Mouse (Mus musculus) heart, adult 11 months (tissue): ENCODE measurements at regions not wholly inside any gene's neighbourhood (a gene's known extent, or its start where the extent isn't known, plus 50 kb on each side); places are given as distances from the start of the nearest gene placed in this dataset.

Experiments
- DNase-seq: peaks from one replicate; pipeline ENCODE4 v3.0.0; 2022

DNA sequence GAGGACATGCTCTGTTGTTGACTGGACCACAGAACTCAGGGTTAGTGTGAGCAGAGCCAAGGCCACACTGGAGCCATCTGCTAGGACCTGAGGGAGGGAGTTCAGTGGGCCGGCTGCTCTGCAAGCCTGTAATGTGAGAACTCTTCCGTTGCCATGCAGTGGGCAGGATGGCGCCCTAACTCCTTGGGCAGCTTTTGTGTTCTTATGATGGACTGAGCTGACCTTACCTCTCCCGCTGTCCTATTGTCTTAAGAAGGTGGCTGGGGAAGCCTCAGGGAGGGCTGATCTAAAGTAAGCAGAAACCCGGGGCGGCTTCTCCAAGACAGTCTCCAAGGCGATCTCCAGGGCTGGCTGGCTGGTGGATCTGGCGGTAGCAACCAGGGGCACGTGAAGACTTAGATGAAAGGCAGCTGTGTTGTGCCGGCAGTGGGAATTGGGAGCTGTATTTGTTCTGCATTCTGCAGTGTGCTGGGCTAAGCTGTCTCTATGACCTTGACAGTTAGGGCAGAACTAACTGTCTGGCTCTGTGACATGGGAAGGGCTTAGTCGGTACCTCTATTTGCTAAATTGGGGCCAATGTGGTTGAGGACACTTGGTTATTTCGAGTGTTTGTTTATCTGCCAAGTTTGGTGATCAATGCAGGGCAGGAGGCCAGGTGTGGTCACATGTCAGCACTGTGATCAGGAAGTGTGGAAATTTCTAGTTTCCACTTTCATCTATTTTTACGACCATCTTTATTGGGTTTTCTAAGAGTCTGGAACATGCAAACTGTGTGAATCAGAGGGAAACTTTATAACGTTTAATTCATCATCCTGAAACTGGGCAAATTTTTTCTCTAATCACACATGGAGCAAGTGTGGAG lies 843.1 kb upstream of the Car8 start:
- peak; percentile 94 for DNase-seq

DNA sequence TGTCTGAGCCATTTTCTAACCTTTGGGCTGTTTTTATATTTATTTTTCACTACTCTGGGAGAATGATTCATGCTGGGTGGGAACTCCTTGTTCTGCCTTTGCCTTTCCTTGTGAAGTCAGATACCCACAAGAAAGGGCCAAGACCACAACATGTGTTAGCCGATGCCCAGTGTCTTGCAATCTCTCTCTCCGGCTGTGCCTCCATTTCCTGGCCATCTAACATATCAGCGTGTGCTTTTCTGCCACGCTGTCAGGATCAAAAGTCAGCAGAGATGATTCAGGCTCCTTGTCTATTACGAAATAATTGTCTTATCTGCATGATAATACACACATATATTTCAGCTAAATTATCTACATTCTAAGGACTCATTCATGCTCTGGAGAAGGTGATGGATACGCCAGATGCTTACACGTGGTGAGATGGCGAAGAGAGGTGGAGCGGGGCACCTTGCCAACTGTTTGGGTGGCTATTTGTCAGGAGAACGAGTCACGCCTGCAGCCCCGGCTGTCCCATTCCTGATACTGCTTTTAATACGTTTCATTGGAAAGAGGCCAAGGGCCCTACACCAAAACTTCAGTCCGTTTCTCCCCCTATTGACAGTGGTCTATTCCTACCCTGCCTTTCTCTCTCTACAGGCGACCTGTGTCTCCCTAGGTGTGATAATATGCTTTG lies 842.1 kb upstream of the Car8 start:
- DNase-seq = peak; percentile 91

DNA sequence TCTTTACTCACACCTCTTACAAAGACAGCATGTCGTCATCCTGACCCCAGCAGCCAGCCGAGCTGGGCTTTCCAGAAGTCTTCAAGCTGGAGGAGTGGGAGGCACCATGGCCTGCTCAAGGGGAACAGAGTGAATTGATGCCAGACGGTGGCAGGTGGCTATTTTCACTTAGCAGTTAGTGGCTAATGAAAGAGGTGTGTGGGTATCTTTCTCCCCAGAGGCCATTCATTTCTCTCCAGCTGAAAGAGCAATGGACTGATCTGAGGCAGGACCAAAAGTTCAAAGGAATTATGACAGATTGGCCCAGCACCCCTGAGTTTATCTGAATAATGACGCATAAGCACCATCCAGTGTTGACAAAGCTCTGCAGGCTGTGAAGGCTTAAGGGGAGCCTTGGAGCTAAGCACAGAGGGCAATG lies 841.0 kb upstream of the Car8 start:
- peak; percentile 87 for DNase-seq

DNA sequence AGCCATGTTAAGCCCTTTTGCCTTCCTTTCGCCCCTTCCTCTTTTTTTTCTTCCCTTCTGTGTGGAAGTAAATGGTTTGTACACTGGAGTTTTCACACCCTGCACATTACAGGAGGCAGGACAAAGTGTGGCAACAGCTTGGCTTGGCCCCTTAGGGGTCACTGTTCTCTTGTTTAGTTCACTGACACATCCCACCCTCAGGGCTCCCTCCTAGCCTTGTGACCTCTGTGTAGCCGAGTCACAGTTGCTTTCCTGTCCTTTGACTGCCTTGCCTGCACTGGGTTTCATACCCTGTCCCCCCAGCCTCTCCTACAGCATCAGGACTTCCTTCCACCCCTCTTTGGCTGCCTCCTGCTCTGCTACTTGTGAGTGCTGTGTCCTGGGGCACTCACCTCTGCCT lies 835.6 kb upstream of the Car8 start:
- DNase-seq = peak; percentile 82

DNA sequence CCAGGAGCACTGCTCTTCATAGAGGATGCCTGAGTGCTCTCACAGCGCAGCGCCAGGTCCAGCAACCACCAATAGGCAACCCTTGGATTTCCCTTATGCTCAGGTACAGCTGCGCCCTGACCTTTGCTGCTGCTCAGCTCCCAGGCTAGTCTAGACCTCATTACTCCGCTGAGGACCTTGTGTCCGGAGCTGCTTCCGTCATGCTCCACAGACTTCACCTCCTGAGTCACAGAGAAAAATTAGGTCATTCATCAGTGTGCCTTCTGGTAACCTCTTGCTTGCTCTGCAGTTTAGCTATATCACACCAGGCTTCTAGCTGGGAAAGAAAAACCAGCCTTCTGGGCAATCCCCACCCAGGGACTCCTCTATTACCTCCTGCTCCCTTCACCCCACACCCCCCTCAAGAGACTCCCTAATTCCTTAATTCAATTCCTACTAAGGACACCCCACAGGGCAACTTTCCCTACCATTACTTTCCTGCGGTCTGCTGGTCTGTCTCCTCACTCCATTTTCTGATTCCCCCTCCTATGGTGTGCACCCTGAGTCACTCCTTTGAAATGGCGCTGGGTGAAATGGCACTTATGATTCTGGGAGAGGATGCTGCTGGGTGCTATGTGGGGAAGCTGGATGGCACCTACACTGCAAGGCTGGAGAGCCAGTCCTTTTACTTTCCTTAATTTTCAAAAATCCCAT lies 835.0 kb upstream of the Car8 start:
- DNase-seq = peak; percentile 63

GRCm38 (mm10) chr4:9072321-9072720 lies 833.5 kb upstream of the Car8 start:
- DNase-seq = peak; percentile 84

DNA sequence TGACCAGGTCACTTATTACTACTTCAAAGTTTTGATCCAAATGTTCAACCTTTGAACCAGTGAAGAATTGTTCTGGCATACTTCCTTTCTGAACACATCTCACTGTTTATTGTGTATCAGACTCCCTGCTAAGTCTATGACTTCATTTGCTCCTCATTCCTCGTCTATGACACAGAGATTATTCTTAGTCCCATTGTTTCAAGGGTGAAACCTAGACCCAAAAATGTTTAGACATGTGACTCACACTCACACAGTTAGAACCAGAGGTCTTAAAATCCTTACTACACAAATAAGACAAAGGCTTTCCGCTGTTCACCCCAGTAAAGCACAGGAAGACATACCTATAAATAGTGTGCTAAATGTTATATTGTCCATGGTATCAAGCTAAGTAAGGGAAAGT lies 829.0 kb upstream of the Car8 start:
- peak; percentile 17 for DNase-seq

- DNase-seq = peak; percentile 70
Observed at GRCm38 (mm10) chr4:9065981-9066815, 827.4 kb upstream of the Car8 start.

- no peak for DNase-seq
Observed at GRCm38 (mm10) chr4:9061941-9062340, 823.1 kb upstream of the Car8 start.

GRCm38 (mm10) chr4:9060221-9060620 lies 821.4 kb upstream of the Car8 start:
- no peak for DNase-seq

GRCm38 (mm10) chr4:9057676-9058075 lies 818.8 kb upstream of the Car8 start:
- peak; percentile 95 for DNase-seq

DNA sequence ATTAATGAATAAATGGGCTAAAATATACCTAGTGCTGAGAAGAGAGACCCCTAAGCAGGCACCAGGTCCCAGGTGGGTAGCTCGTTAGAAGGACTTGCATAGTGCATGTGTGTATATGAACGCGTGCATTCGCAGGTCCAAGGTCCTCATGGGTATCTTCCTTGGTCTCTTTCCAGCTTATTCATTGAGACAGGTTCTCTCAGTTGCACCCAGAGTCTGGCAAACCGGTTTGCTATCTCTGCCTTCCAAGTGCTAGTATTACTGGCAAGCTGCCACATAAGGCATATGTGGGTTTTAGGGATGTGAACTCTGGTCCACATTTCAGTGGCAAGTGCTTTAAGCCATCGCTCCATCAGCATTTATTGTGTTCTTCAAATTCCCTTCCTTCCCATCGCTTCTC lies 818.3 kb upstream of the Car8 start:
- DNase-seq = no peak

DNA sequence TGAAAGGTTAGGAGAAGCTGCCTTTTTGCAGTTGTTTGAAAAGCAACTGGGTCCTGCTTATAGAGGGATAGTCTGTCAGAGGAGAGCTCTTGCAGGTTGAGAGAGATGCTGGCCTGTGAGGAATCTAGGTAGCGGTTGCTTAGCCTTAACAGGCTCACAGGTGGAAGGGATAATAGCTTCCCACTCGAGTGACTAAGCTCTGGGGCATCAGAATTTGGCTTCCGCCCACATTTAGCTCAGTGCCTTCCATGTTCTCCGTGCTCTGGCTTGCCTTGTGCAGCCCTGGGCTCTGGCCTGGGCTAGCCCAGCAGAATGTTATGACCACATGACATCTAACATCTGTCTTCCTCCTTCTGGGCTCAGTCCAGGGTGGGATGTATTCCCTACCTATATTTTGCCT lies 817.0 kb upstream of the Car8 start:
- DNase-seq = no peak

GRCm38 (mm10) chr4:9055266-9055820 lies 816.5 kb upstream of the Car8 start:
- DNase-seq = no peak

DNA sequence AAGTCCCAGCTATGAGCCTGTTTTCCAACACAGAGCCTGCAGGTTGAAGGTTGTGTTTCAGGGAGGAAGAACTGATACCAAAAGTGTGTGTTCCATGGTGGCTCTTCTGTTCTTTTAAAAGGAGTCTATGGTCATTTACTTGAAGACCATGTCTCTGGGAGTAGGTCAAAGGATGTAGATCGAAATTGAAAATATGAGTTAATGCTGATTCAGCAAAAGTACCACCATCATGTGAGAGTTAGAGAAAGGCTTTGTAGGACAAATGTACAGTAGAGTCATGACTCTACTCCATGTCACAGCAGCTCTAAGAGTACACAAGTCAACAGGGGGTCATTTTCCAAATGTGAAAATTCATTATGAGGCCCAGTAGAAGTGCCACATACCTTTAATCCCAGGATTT lies 810.0 kb upstream of the Car8 start:
- DNase-seq = no peak

DNA sequence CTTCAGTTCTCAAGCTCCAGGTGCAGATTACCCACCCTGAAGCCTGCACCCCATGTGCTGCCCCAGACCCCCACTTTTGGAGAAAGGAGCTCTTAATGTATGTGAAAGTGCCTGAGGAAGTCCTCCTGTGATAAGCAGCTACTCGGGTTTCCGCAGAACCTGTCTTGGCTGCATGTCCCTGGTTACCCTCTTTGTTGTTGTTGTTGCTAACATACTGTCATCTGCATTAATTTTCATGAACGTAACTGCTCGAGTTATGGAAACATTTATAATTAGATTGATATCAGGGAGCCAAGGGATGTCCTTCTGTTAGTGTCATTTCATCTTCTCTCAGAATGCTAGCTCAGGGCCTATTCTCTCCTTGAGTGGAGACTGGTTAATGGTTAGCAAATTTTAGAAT lies 808.3 kb upstream of the Car8 start:
- DNase-seq = no peak

GRCm38 (mm10) chr4:9046436-9046835 lies 807.6 kb upstream of the Car8 start:
- no peak for DNase-seq

GRCm38 (mm10) chr4:9046030-9046429 lies 807.2 kb upstream of the Car8 start:
- DNase-seq = no peak

DNA sequence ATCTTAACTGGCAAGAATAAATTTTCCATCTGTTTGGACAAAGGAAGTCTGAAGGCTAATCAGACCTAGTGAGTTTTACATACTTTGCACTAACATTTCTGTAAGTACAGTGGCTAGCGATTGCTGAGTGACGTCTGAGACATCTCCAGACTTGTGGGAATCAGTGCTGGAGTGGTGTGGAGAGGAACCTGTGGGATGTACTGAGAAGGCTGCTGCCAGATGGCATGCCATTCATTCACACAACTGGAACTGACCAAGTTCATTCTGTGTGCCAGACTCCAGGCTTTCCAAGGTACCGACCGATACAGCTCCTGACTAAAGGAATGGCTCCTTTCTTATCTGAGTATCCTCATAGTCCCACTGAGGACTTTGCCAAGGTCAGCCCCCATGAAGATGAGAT lies 797.2 kb upstream of the Car8 start:
- DNase-seq = no peak

DNA sequence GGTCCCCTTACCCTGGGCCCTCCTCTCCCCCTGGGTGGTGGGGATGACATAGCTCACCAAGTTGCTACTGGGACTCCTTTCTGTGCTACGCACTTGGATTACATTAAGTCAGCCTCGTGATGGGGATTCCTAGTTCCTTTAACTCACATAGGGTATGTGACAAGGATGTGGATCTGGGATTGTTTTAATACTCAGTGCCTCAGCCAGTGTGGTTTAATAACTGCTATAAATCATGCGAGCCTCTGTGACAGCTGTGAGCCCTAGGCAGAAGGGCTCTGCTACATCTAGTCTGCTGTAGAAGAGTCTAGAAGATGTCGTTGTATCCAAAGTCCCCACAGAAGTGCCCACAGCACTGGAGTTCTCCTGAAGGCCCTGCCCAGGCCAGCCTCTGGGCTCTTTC lies 796.5 kb upstream of the Car8 start:
- DNase-seq = no peak

DNA sequence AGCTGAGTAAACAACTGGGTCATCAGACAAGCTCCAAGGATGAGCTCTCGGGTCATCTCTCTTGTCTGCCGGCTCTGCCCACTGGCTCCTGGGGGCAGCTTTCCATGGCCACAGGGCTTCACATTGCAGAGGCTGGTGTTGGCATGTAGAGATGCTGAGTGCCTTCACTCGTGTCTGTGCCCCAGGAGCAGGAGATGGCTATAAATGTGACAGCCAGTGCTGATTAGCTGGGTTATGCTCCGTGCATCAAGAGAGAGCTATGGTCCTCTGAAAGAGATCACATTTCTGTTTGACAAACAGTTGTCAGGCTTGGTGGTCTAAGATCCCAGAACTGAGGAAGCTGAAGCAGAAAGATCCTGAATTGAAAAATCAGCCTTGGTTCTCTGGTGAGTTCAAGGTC lies 795.4 kb upstream of the Car8 start:
- no peak for DNase-seq

- no peak for DNase-seq
Observed at GRCm38 (mm10) chr4:9033106-9033642, 794.3 kb upstream of the Car8 start.
